Mouse (Mus musculus): ENCODE data around the gene Stk38. TPM values are rescaled to one million over a fixed set of nuclear protein-coding genes. Genes with fewer than 3 reads are reported as not detected.
A peak's percentile ranks its signal among the peaks of the same experiment; 100 is the strongest.

Stk38 gene
- total and polyA plus RNA-seq, 3 experiments, result 29.0 to 56.4 (median 56.0) TPM

- Histone ChIP-seq H3K9me3 (replicated peaks; ENCODE audit: low read length) (no peaks in the 10 kb centered on the region), H3K36me3 (replicated peaks in 1 of 2; ENCODE audit: control insufficient read depth in 1 of 2, insufficient read depth in 1 of 2, low read length in 1 of 2) (no peaks in the 10 kb centered on the region), H3K79me2 (replicated peaks; ENCODE audit: control insufficient read depth, extremely low read depth, insufficient read depth, poor library complexity, severe bottlenecking) (no peaks in the 10 kb centered on the region), H3K9ac (ENCODE audit: insufficient read depth, low read depth) (no peak overlapping the region), H3K27ac (ENCODE audit: insufficient read depth, low read depth) (no peak overlapping the region; the same call in 1 of the 2 replicates), H3K4me2 (ENCODE audit: insufficient read depth, low read depth, poor library complexity, severe bottlenecking) (no peak overlapping the region), H3K4me3 (replicated peaks in 1 of 3; ENCODE audit: low read depth in 2 of 3, low read length in 2 of 3, poor library complexity in 1 of 3) (no peak overlapping the region), H3K4me1 (ENCODE audit: control insufficient read depth in 1 of 2, insufficient read depth in 2 of 2) (peaks cover 16 to 32% of the 10 kb centered on the region in 2 experiments), H3K27me3 (replicated peaks) (no peaks in the 10 kb centered on the region)
- in situ Hi-C loops (cut with MboI; ENCODE audit: low pct_ligation_motif_present, low pct_unique_long_range_greater_than_20kb, low sequenced_read_pairs), result no loop called here
- dilution Hi-C loops (cut with MboI; ENCODE audit: extremely low pct_ligation_motif_present, extremely low pct_unique_long_range_greater_than_20kb, low sequenced_read_pairs), result no loop called here
- TF ChIP-seq SMC3 (IDR thresholded peaks at IDR 0.05; ENCODE audit: low read depth, low read length) (peak; percentile 95), MXI1 (IDR thresholded peaks at IDR 0.05; ENCODE audit: low read depth, low read length) (no peak), ZNF384 (IDR thresholded peaks at IDR 0.05; ENCODE audit: low read depth, low read length) (no peak), RAD21 (IDR thresholded peaks at IDR 0.05; ENCODE audit: low read depth, low read length) (peak; percentile 85), ZC3H11A (IDR thresholded peaks at IDR 0.05; ENCODE audit: low read depth, low read length) (peak; percentile 56), CHD2 (IDR thresholded peaks at IDR 0.05; ENCODE audit: low read length) (0 out of 2 replicates have a peak, but pooled peaks have one; percentile 21), CTCF (conservative IDR thresholded peaks at IDR 0.05 in 1 of 2, IDR thresholded peaks at IDR 0.05 in 1 of 2; ENCODE audit: low read depth in 2 of 2, low read length in 2 of 2) (peak; percentile 77 to 95)
- peak; percentile 74 for DNase-seq (ENCODE audit: extremely low read depth)
These were observed 81.4 kb downstream of the Stk38 start for GRCm38 (mm10) chr17:28926380-28926779.

- in situ Hi-C loops (cut with MboI; ENCODE audit: low pct_ligation_motif_present, low pct_unique_long_range_greater_than_20kb, low sequenced_read_pairs) (no loop called here), dilution Hi-C loops (cut with MboI; ENCODE audit: extremely low pct_ligation_motif_present, extremely low pct_unique_long_range_greater_than_20kb, low sequenced_read_pairs) (no loop called here)
- H3K27me3 ChIP-seq (replicated peaks), result no peaks in the 10 kb centered on the region
- H3K79me2 ChIP-seq (replicated peaks; ENCODE audit: control insufficient read depth, extremely low read depth, insufficient read depth, poor library complexity, severe bottlenecking), result no peaks in the 10 kb centered on the region
- peak overlapping the region; percentile 50 for H3K27ac ChIP-seq (ENCODE audit: insufficient read depth, low read depth)
- H3K4me1 ChIP-seq (ENCODE audit: control insufficient read depth in 1 of 2, insufficient read depth in 2 of 2), result peaks cover 11 to 23% of the 10 kb centered on the region in 2 experiments
- no peak overlapping the region for H3K9ac ChIP-seq (ENCODE audit: insufficient read depth, low read depth)
- DNase-seq (ENCODE audit: extremely low read depth), result no peak
- no peaks in the 10 kb centered on the region for H3K9me3 ChIP-seq (replicated peaks; ENCODE audit: low read length)
- no peak overlapping the region for H3K4me3 ChIP-seq (replicated peaks in 1 of 3; ENCODE audit: low read depth in 2 of 3, low read length in 2 of 3, poor library complexity in 1 of 3)
- TF ChIP-seq IRF4 (IDR thresholded peaks at IDR 0.05; ENCODE audit: low read depth, low read length), result peak; percentile 41; the same call in 1 of the 2 replicates
- TF ChIP-seq MEF2A (IDR thresholded peaks at IDR 0.05; ENCODE audit: borderline replicate concordance, low read depth, low read length), result peak; percentile 66; the same call in 1 of the 2 replicates
- no peak for TF ChIP-seq MXI1 (IDR thresholded peaks at IDR 0.05; ENCODE audit: low read depth, low read length)
- no peaks in the 10 kb centered on the region for H3K36me3 ChIP-seq (replicated peaks in 1 of 2; ENCODE audit: control insufficient read depth in 1 of 2, insufficient read depth in 1 of 2, low read length in 1 of 2)
- H3K4me2 ChIP-seq (ENCODE audit: insufficient read depth, low read depth, poor library complexity, severe bottlenecking), result no peak overlapping the region
These were observed 82.7 kb downstream of the Stk38 start for GRCm38 (mm10) chr17:28924957-28925595.

GRCm38 (mm10) chr17:28922096-28922495 lies 85.7 kb downstream of the Stk38 start:
- dilution Hi-C loops (cut with MboI; ENCODE audit: extremely low pct_ligation_motif_present, extremely low pct_unique_long_range_greater_than_20kb, low sequenced_read_pairs) (no loop called here), in situ Hi-C loops (cut with MboI; ENCODE audit: low pct_ligation_motif_present, low pct_unique_long_range_greater_than_20kb, low sequenced_read_pairs) (no loop called here)
- H3K9me3 ChIP-seq (replicated peaks; ENCODE audit: low read length), result no peaks in the 10 kb centered on the region
- TF ChIP-seq BHLHE40 (IDR thresholded peaks at IDR 0.05; ENCODE audit: low read depth, low read length), result no peak
- TF ChIP-seq NELFE (IDR thresholded peaks at IDR 0.05; ENCODE audit: low read depth, low read length), result no peak
- TF ChIP-seq UBTF (IDR thresholded peaks at IDR 0.05; ENCODE audit: low read depth, low read length), result no peak
- no peak for TF ChIP-seq CTCF (conservative IDR thresholded peaks at IDR 0.05 in 1 of 2, IDR thresholded peaks at IDR 0.05 in 1 of 2; ENCODE audit: low read depth in 2 of 2, low read length in 2 of 2)
- no peak for TF ChIP-seq ZC3H11A (IDR thresholded peaks at IDR 0.05; ENCODE audit: low read depth, low read length)
- no peak for TF ChIP-seq POLR2A (IDR thresholded peaks at IDR 0.05; ENCODE audit: low read depth, low read length)
- no peak for TF ChIP-seq MXI1 (IDR thresholded peaks at IDR 0.05; ENCODE audit: low read depth, low read length)
- no peak for TF ChIP-seq MAX (IDR thresholded peaks at IDR 0.05; ENCODE audit: low read length)
- TF ChIP-seq EP300 (IDR thresholded peaks at IDR 0.05; ENCODE audit: low read length), result no peak
- no peak for TF ChIP-seq MYC (IDR thresholded peaks at IDR 0.05; ENCODE audit: low read depth, low read length)
- TF ChIP-seq MEF2A (IDR thresholded peaks at IDR 0.05; ENCODE audit: borderline replicate concordance, low read depth, low read length), result no peak
- H3K4me1 ChIP-seq (ENCODE audit: control insufficient read depth in 1 of 2, insufficient read depth in 2 of 2), result peaks cover 11 to 23% of the 10 kb centered on the region in 2 experiments
- H3K4me3 ChIP-seq (replicated peaks in 1 of 3; ENCODE audit: low read depth in 2 of 3, low read length in 2 of 3, poor library complexity in 1 of 3), result no peak overlapping the region
- H3K27me3 ChIP-seq (replicated peaks), result no peaks in the 10 kb centered on the region
- no peak overlapping the region for H3K4me2 ChIP-seq (ENCODE audit: insufficient read depth, low read depth, poor library complexity, severe bottlenecking)
- no peaks in the 10 kb centered on the region for H3K79me2 ChIP-seq (replicated peaks; ENCODE audit: control insufficient read depth, extremely low read depth, insufficient read depth, poor library complexity, severe bottlenecking)
- no peaks in the 10 kb centered on the region for H3K36me3 ChIP-seq (replicated peaks in 1 of 2; ENCODE audit: control insufficient read depth in 1 of 2, insufficient read depth in 1 of 2, low read length in 1 of 2)
- H3K9ac ChIP-seq (ENCODE audit: insufficient read depth, low read depth), result no peak overlapping the region
- no peak for DNase-seq (ENCODE audit: extremely low read depth)
- no peak overlapping the region for H3K27ac ChIP-seq (ENCODE audit: insufficient read depth, low read depth)

Measured in CH12.LX (cell line).